Mouse (Mus musculus): ENCODE measurements at regions not wholly inside any gene's neighbourhood (a gene's known extent, or its start where the extent isn't known, plus 50 kb on each side); places are given as distances from the start of the nearest gene placed in this dataset.

DNA sequence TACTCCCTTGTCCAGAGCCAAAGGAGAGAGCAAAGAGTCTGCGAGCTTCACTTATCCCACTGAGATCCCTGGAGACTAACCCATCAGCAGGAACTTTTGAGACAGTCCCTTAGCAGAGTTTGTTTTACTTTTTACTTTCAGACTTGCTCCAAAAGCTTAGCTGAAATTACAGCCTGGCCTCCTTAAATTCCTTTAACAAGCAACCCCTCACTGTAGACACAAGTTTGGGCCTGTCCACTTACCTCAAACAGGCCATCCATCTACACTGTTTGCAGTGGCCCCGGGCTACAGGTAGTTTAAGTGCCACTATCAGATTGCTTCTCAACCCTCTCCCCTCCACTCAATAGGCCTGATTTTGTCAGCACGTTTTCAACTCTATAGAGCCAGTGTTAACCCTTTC is 291.5 kb upstream of the Tnp1 start:
- Histone ChIP-seq H3K4me1 (replicated peaks; ENCODE audit: control insufficient read depth, insufficient read depth, low read length) (peaks cover 12% of the 10 kb centered on the region), H3K4me3 (ENCODE audit: low read depth, low read length) (no peak overlapping the region), H3K9ac (ENCODE audit: low read length) (no peak overlapping the region), H3K27ac (ENCODE audit: low read depth) (no peak overlapping the region), H3K9me3 (ENCODE audit: control insufficient read depth, low read length) (no peaks in the 10 kb centered on the region), H3K36me3 (ENCODE audit: control insufficient read depth, insufficient read depth, low read length) (no peaks in the 10 kb centered on the region), H3K4me2 (ENCODE audit: low read length) (no peak overlapping the region), H3K27me3 (replicated peaks; ENCODE audit: control insufficient read depth, insufficient read depth, low read length) (no peaks in the 10 kb centered on the region)
- DNase-seq (ENCODE audit: low spot score) (no peak), ATAC-seq (replicated peaks; ENCODE audit: low FRiP score, low TSS enrichment, low read depth) (no peak)
- 9% methylated on average over 3 of the region's 3 CpGs for WGBS

DNA sequence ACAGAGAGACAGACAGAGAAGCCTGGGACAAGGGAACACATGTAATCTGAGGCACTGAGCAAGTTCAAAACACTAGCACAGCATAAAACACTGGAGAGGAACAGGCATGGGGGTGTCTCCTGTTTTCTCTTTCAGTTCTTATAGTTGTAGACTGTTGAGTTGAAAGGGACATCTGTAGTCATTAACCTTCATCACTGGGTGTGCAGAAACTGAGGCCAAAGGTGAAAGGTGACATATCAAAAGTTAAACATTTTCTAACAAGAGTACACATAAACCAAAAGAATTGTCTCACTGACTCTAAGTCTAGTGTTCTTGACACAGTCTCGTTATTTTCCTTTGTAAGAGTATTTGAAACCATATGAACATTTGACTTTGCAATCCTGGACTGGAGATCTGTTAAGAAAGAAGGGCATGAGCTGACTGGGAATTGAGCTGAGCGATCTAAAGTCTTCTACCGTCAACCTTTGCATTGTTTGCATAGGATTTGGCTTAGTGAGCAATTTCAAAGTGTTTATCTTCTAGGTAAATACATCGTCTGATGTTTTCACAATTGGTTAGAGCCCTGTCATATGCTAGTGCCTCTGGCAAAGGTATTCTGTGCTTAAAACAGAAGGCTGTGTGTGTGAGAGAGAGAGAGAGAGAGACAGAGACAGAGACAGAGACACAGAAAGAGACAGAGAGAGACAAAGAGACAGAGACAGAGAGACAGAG is 284.4 kb upstream of the Tnp1 start:
- Histone ChIP-seq H3K9ac (ENCODE audit: low read length) (no peak overlapping the region), H3K27me3 (replicated peaks; ENCODE audit: control insufficient read depth, insufficient read depth, low read length) (no peaks in the 10 kb centered on the region), H3K4me2 (ENCODE audit: low read length) (no peak overlapping the region), H3K36me3 (ENCODE audit: control insufficient read depth, insufficient read depth, low read length) (no peaks in the 10 kb centered on the region), H3K9me3 (ENCODE audit: control insufficient read depth, low read length) (no peaks in the 10 kb centered on the region), H3K27ac (ENCODE audit: low read depth) (no peak overlapping the region), H3K4me3 (ENCODE audit: low read depth, low read length) (no peak overlapping the region), H3K4me1 (replicated peaks; ENCODE audit: control insufficient read depth, insufficient read depth, low read length) (peaks cover 16% of the 10 kb centered on the region)
- no peak for DNase-seq (ENCODE audit: low spot score)
- WGBS, result 35% methylated on average over 4 of the region's 4 CpGs
- no peak for ATAC-seq (replicated peaks; ENCODE audit: low FRiP score, low TSS enrichment, low read depth)

DNA sequence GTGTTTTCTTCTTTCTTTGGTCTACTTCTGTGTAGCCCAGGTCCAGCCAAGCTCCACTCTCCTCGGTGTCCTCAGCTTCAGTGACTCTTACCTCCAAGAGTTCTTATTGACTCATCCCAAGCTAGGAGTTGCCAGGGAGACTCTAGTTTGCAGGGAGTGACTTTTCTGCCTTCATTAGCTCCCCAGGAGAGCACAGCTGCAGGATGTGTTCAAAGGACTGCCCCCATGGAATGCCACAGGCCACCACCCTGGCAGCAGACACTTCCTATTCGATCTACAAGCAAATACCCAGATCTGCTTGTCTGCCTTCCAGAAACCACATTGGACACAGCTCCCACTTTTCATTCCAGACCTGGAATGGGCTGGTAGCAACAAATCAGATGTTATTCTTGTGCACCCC is 269.6 kb upstream of the Tnp1 start:
- no peak for ATAC-seq (replicated peaks; ENCODE audit: low FRiP score, low TSS enrichment, low read depth)
- H3K9me3 ChIP-seq (ENCODE audit: control insufficient read depth, low read length), result no peaks in the 10 kb centered on the region
- H3K4me3 ChIP-seq (ENCODE audit: low read depth, low read length), result no peak overlapping the region
- DNase-seq (ENCODE audit: low spot score), result no peak
- H3K4me2 ChIP-seq (ENCODE audit: low read length), result no peak overlapping the region
- no peaks in the 10 kb centered on the region for H3K4me1 ChIP-seq (replicated peaks; ENCODE audit: control insufficient read depth, insufficient read depth, low read length)
- H3K27ac ChIP-seq (ENCODE audit: low read depth), result no peak overlapping the region
- WGBS, result 85% methylated on average over 2 of the region's 2 CpGs
- H3K9ac ChIP-seq (ENCODE audit: low read length), result no peak overlapping the region
- H3K27me3 ChIP-seq (replicated peaks; ENCODE audit: control insufficient read depth, insufficient read depth, low read length), result no peaks in the 10 kb centered on the region
- H3K36me3 ChIP-seq (ENCODE audit: control insufficient read depth, insufficient read depth, low read length), result no peaks in the 10 kb centered on the region

DNA sequence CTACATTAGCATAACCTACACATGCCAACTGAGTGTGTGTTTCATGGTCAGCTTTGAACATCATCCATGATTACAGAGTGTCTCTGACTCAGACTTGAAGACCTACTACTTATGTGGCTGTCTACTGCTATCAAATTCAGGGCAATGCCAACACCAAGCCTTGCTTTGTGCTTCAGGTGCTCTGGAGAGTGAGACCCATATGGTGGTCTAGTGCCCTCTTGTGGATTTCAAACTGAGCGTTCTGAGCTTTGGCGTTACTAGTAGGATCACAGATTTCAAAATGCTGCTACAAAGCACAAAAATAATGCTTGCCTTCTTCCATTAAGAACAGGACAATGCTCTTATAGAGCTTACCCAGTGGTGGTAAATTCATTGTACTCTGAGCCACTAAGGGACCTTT is 258.8 kb upstream of the Tnp1 start:
- Histone ChIP-seq H3K36me3 (ENCODE audit: control insufficient read depth, insufficient read depth, low read length) (no peaks in the 10 kb centered on the region), H3K27ac (ENCODE audit: low read depth) (no peak overlapping the region), H3K9ac (ENCODE audit: low read length) (no peak overlapping the region), H3K4me2 (ENCODE audit: low read length) (no peak overlapping the region), H3K27me3 (replicated peaks; ENCODE audit: control insufficient read depth, insufficient read depth, low read length) (no peaks in the 10 kb centered on the region), H3K4me1 (replicated peaks; ENCODE audit: control insufficient read depth, insufficient read depth, low read length) (no peaks in the 10 kb centered on the region; the same call in 1 of the 2 replicates), H3K4me3 (ENCODE audit: low read depth, low read length) (no peak overlapping the region), H3K9me3 (ENCODE audit: control insufficient read depth, low read length) (no peaks in the 10 kb centered on the region)
- 48% methylated on average over 2 of the region's 2 CpGs for WGBS
- DNase-seq (ENCODE audit: low spot score) (no peak), ATAC-seq (replicated peaks; ENCODE audit: low FRiP score, low TSS enrichment, low read depth) (no peak)

DNA sequence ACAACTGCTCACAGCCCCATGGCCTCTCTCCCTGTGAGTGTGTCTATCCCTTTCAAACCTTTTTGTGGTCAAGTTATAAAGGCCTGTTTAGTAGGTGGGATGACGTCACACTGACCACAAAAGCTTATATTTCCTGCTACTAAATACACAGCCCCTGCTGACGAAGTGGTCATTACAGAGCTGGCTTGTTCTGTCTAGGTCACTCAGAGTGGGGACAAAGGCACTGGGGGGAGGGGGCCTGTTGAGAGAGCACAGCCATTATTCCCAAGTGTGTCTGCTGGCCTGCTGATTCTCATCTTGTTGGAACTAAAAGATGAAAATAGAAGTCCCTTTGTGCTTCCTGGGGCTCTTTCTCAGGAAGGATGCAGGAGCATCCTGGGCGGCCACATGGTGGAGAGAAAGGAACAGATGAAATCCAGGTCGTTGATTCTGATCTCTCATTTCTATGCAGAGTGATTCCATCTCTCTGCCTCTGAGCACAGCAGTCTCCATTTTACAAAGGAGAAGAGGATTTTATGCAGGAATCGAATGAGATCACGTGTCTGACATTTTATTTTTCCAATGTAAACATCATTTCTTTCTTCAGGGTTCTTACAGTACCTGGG is 255.2 kb upstream of the Tnp1 start:
- no peaks in the 10 kb centered on the region for H3K27me3 ChIP-seq (replicated peaks; ENCODE audit: control insufficient read depth, insufficient read depth, low read length)
- no peaks in the 10 kb centered on the region for H3K36me3 ChIP-seq (ENCODE audit: control insufficient read depth, insufficient read depth, low read length)
- no peak overlapping the region for H3K4me3 ChIP-seq (ENCODE audit: low read depth, low read length)
- H3K4me1 ChIP-seq (replicated peaks; ENCODE audit: control insufficient read depth, insufficient read depth, low read length), result no peaks in the 10 kb centered on the region; the same call in 1 of the 2 replicates
- DNase-seq (ENCODE audit: low spot score), result no peak
- H3K4me2 ChIP-seq (ENCODE audit: low read length), result no peak overlapping the region
- H3K9me3 ChIP-seq (ENCODE audit: control insufficient read depth, low read length), result no peaks in the 10 kb centered on the region
- no peak overlapping the region for H3K9ac ChIP-seq (ENCODE audit: low read length)
- H3K27ac ChIP-seq (ENCODE audit: low read depth), result no peak overlapping the region
- 68% methylated on average over 6 of the region's 6 CpGs for WGBS
- ATAC-seq (replicated peaks; ENCODE audit: low FRiP score, low TSS enrichment, low read depth), result no peak

DNA sequence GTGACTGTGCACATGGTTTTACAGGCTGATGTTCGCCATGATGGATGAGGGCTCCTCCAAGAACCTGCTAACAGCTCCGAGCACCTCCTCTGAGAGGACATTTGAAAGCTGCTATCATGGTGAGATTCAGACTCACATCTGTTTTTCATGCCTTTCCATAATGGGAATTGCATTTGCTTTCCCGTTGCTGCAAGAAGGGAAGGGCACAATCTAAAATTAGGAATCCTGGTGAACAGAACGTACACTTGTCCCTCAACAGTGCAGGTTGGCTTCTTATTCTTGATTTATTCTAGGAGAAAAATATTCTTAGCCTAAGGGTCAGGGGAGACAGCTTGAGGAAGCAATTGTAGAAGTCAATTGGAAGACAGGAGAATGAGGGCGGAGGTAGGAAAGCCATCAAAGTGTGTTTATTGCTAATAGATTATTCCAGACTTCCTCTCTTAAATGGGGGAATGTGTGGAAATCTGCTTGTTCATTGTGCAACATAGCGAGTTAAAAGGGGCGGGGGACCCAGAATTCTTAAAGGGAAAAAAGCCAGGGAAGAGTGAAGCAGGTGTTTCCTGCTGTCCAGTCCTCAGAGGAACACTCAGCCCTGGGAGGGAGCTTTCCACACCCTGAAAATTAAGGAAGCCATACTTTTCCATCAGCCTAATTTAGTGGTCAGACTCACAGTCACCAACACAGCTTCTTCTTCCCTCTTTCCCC is 253.5 kb upstream of the Tnp1 start:
- no peak overlapping the region for H3K4me2 ChIP-seq (ENCODE audit: low read length)
- 64% methylated on average over 7 of the region's 7 CpGs for WGBS
- H3K27me3 ChIP-seq (replicated peaks; ENCODE audit: control insufficient read depth, insufficient read depth, low read length), result no peaks in the 10 kb centered on the region
- DNase-seq (ENCODE audit: low spot score) (no peak), ATAC-seq (replicated peaks; ENCODE audit: low FRiP score, low TSS enrichment, low read depth) (no peak)
- no peaks in the 10 kb centered on the region for H3K36me3 ChIP-seq (ENCODE audit: control insufficient read depth, insufficient read depth, low read length)
- H3K4me3 ChIP-seq (ENCODE audit: low read depth, low read length), result no peak overlapping the region
- no peak overlapping the region for H3K27ac ChIP-seq (ENCODE audit: low read depth)
- H3K4me1 ChIP-seq (replicated peaks; ENCODE audit: control insufficient read depth, insufficient read depth, low read length), result no peaks in the 10 kb centered on the region; the same call in 1 of the 2 replicates
- H3K9ac ChIP-seq (ENCODE audit: low read length), result no peak overlapping the region
- no peaks in the 10 kb centered on the region for H3K9me3 ChIP-seq (ENCODE audit: control insufficient read depth, low read length)

DNA sequence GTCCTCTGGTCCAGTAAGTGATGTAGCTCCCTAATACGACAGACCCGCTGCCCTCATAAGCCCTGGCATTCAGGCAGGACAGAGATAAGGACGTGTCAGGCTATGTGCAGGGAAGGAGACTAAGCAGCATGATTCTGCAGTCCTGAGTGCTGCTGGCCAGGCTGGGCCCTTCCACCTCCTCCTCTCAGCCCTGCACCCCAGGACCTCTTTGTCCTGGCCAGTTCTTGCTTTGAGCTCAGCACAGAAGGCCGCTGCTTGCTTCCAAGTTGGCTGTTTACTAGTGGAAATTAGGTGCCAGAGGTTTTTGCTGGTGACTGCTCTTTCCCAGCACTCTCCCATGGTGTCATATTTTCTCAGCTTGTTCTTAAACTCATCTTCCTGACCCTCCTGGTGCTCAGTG is 249.3 kb upstream of the Tnp1 start:
- Histone ChIP-seq H3K4me2 (ENCODE audit: low read length) (no peak overlapping the region), H3K4me1 (replicated peaks; ENCODE audit: control insufficient read depth, insufficient read depth, low read length) (no peaks in the 10 kb centered on the region), H3K4me3 (ENCODE audit: low read depth, low read length) (no peak overlapping the region), H3K9ac (ENCODE audit: low read length) (no peak overlapping the region), H3K9me3 (ENCODE audit: control insufficient read depth, low read length) (no peaks in the 10 kb centered on the region), H3K27ac (ENCODE audit: low read depth) (no peak overlapping the region), H3K27me3 (replicated peaks; ENCODE audit: control insufficient read depth, insufficient read depth, low read length) (no peaks in the 10 kb centered on the region), H3K36me3 (ENCODE audit: control insufficient read depth, insufficient read depth, low read length) (no peaks in the 10 kb centered on the region)
- DNase-seq (ENCODE audit: low spot score) (no peak), ATAC-seq (replicated peaks; ENCODE audit: low FRiP score, low TSS enrichment, low read depth) (no peak)
- 72% methylated on average over 4 of the region's 4 CpGs for WGBS

DNA sequence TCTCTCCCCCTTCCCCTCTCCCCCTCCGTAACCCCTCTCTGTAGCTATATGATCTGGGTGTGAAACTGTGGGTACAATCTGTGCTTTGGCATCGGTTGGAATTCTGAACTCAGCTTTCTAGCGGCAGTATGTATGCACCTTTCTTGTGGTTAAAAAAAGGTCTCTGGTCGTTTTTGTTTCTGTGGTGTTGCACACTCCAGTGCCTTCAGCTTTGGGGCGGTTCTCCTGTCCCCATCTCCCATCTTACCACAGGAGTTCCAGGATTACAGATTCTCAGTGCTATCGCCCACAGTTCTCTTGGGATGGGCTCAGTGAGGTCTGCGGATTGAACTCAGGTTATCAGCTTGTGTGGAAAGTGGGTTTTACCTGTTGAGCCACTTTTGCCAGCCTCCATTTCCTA is 248.5 kb upstream of the Tnp1 start:
- no peaks in the 10 kb centered on the region for H3K9me3 ChIP-seq (ENCODE audit: control insufficient read depth, low read length)
- H3K36me3 ChIP-seq (ENCODE audit: control insufficient read depth, insufficient read depth, low read length), result no peaks in the 10 kb centered on the region
- H3K9ac ChIP-seq (ENCODE audit: low read length), result no peak overlapping the region
- no peaks in the 10 kb centered on the region for H3K4me1 ChIP-seq (replicated peaks; ENCODE audit: control insufficient read depth, insufficient read depth, low read length)
- DNase-seq (ENCODE audit: low spot score) (no peak), ATAC-seq (replicated peaks; ENCODE audit: low FRiP score, low TSS enrichment, low read depth) (no peak)
- H3K4me3 ChIP-seq (ENCODE audit: low read depth, low read length), result no peak overlapping the region
- H3K27me3 ChIP-seq (replicated peaks; ENCODE audit: control insufficient read depth, insufficient read depth, low read length), result no peaks in the 10 kb centered on the region
- WGBS, result 85% methylated on average over 7 of the region's 7 CpGs
- H3K4me2 ChIP-seq (ENCODE audit: low read length), result no peak overlapping the region
- H3K27ac ChIP-seq (ENCODE audit: low read depth), result no peak overlapping the region

Data from intestine, embryonic 14.5 days (tissue).